Mouse (Mus musculus) spleen, embryonic (tissue): ENCODE data around the gene Pbx1.

ENCODE experiments used
- CTCF ChIA-PET: fragments of 350-600 bp; sonication (Branson Sonifier 250); formaldehyde crosslinking; loops from one replicate; lab custom pipeline; 2022; lab: Charles Lee

Gene Pbx1

DNA sequence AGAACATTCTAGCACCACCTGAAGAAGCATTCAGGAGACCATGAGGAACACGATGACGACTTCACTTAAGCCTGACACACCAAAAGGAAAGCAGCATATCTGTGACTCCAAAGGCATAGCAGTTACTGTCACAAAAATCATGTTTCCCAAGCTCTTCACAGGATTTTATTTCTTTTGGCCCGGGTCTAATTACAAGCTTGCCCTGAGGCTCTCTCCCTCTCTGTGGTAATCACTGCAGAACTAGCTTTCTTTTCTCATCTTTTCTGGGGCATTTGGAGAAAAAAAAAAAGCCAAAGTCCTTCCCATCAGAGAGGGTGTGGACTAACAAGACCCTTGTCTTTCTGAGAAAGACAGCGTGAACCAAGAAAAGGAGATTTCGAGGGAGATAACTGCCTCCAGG, 87.8 kb downstream of the Pbx1 start:
- CTCF ChIA-PET = no interaction called here

DNA sequence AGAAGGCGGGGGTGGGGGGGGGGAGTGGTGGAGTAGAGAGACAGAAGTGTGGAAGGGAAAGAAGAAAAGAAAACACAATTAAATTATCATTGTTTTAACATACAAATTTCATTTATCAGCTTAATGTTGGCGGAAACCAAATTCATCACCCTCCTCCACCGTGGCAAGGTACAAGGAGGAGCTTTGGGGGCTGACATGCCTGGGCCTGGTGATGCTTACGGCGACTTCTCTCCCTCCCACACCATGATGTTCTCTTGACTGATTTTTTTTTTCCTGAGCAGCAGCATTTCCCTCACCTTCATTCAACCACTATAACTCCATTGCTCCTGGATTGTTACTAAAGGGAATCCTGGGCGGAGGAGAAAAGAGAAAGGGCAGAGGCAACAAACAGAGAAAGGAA, 89.8 kb downstream of the Pbx1 start:
- CTCF ChIA-PET = no interaction called here

DNA sequence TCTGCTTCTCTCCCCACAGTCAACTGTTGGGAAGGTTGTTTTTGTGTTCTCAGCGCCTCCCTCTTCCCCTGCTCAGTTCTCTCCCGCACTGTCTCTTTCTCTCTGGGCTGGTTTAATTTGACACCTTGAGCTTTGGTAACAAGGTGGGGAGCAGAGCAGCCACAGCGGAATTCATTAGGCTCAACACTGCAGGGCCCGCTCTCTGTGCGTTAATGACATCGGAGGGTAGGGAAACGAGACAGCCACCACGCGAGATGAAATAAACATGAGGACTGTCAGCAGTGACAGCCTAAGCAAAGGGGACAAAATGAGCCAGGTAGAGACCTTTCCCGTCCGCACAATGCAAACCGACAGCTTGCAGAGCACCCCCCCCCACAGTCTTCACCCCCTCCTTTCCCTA, 90.2 kb downstream of the Pbx1 start:
- CTCF ChIA-PET = no interaction called here

DNA sequence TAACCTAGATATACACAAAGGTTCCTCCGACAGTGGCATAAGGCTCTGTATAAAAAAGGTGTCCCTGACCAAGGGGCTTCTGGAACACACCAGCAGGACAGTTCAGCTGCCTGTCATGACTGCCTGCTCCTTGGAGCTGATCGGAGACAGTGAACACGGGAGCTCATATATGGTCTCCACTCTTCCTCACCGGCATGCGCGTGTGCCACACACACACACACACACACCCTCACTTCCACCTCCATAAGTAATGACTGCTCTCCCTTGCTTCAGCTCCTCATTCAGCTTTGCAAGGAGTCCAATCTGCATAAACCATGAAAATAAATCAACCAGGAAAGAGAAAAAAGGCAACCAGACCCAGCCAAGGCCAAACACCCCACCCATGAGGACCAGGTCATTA, 90.7 kb downstream of the Pbx1 start:
- CTCF ChIA-PET = no interaction called here

DNA sequence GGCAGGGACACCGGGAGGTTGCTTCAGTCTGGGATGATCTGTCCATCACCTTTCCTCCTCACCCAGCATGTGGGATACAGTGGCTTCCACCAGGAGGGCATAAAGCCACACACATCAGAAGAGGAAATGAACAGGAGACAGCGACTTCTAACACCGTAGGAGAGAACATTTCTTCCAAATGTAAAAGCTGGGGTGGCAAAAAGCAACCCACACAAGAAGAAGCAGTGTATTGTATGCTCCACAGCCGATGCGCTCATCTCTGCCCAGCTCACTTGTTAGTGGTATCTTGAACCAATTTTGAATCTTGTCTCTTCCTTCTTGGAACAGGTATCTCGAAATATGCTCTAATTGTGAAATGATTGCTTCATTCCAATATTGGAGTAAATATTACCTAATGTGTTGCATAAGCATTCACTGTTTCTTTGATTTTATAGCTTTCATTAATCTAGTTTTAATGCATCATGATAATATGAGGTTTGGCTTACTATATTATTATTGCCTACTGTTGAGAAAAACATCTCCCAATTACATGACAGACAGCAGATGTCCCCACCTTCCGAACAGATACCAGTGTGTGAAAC, 95.7 kb downstream of the Pbx1 start:
- CTCF ChIA-PET = no interaction called here

DNA sequence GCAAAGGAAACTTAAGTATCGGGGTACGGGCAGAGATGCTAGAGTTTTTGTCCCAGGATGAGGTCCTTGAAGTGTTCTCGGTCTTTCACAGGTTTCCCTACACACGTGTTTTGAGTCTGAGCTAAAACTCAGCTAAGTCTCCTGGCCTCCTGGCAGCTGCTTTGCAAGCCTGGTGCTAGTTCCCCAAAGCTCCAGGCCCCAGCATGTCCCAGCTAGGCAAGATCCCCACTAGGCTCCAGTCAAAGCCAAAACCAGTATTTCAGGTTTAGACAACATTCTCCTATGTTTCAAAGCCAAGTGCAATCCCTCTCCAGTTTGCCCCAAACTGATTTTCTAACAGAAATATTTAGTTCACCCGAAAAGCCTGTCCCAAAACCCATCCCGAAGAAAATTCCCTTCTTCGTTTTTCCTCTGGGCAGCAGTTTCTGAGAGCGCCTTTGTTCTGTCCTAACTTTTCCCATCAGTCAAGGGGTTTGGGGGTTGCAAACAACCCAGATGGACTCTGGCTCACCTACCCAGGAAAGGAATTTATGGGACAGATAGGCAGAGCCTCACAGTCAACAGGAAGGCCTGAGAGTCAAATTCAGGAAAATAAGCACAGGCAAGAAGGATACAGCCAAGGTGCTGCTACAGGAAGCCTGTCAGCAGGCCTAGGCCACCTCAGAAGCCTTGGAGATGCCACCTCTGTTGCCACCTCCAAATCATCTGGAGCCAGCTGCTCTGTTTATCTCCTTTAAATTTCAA, 97.1 kb downstream of the Pbx1 start:
- CTCF ChIA-PET = interaction anchor here (0.6 kb wide), 1 partner anchor 29 kb away, joined by 4 read pairs; no protein-coding TSS in a partner anchor

DNA sequence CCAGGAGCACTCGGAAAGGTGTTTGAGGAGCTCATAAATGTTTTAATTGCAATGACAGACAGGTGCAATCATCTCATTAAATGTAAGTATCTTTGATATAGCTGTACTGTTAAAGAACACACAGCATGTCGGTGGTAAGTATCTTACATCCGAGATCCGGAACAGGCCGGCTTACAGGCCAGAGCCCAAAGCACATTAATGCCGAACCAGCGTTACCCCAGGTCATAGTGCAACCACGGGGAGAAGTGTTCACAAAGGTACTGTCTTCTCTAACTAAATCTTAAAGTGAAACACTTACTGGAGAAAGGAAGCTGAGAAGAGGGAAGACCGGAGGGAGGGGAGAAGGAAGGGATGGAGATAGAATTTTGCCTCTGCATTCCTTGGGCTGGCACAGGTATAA, 100.0 kb downstream of the Pbx1 start:
- CTCF ChIA-PET = no interaction called here

DNA sequence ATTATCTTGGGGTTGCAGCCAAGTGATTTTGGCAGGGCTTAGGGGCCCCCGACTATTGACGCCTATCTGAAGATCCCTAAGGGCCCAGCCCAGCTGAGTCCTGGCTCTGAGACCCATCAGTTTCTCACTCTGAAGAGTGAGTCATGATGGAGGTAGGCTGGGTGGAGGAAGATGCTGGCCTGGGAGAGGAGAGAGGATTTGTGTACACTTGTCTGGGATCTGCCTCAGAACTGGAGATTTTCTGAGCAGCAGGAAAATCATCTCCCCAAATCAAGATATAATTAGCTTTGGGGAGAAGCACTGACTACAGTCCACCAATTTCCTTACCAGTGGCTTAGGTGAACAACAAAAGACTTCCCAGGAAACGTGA, 103.8 kb downstream of the Pbx1 start:
- CTCF ChIA-PET = no interaction called here

DNA sequence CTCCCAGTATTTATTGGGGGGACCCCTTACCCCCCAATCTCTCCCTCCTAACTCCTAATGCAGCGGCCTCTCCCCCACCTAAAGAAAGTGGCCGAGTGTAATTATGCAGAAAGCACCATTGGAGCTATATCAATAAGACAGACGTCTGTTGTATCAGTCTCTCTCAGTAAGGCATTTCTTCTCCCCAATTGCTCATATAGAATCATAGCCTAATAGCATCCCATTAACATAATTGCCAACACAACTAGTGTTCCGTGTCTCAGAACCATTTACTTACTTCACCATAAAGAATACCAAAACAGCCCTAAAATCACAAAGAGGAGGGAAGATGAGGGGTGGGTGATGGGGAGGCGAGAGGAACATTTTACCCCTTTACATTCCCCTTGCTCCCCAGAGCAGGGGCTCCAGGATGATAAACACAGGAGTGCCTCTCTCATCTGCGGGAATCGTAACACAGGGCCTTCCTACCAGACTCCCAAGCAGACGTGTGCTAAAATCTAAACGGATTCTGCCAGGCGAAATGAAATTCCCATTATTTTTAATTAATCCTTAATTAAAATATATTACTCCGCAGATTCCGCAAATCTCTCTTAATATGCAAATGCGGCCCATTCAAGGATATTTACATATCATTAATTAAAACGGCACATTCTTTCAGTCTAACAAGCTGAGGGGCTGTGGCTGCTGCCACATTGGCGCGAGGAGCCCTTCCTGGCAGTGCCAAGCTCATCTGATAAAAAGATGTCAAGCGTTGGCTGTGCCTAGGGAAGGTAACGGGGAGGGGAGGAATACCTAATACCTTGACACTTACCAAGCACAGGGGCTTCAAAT, 104.5 kb downstream of the Pbx1 start:
- CTCF ChIA-PET = no interaction called here

DNA sequence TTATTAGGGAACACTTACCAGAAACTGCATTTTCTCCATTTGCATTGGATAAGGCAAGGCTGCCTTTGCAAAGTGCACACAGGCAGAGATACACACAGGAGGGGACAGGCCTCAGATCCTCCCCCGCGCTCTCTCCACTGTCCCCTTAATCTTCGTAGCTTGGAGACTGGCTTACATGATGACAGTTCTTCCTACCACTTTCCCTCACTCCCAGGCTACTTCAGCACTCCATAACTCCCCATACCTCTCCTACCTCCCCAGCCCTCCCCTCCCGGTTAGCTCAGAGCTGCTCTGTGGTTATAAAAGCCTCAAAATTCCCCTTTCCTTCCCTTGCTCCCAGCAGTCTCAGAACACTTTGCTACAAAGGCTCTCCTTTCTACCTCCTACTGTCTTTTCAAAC, 106.3 kb downstream of the Pbx1 start:
- CTCF ChIA-PET = no interaction called here

DNA sequence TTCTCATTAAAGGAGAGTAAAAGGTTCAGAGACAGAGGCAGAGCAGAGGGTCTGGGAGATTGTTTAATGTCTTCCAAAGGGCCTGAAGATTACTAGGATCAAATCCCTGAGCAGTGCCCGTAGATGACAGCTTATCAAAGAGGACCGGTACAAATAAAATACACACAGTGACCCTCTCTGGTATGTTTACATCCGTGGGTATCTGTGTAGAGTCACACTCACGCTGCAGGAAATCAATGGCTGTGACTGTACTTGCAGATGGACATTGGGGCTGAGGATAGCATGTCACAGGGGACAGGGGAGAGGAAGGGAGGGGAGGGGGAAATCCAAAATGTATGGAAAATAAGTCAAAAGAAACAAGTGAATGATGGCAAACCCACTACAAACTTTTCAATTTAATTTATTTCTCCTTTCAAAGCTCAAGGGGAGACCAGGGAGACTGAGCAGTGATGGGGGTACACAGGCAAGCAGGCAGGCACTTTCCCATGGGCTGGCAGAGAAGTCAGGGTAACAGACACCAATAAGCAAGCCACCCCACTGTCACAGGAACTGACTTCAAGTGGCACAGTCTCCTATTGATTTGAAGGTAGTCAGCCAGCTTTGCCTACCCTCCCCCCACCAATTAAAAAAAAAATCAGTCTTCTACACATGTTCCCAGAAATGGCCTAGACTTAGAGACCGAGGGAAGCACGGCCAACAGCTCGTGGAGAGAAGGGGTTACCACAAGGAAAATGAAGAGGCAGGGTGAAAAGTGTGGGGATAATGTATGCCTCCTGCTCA, 107.6 kb downstream of the Pbx1 start:
- CTCF ChIA-PET = no interaction called here

DNA sequence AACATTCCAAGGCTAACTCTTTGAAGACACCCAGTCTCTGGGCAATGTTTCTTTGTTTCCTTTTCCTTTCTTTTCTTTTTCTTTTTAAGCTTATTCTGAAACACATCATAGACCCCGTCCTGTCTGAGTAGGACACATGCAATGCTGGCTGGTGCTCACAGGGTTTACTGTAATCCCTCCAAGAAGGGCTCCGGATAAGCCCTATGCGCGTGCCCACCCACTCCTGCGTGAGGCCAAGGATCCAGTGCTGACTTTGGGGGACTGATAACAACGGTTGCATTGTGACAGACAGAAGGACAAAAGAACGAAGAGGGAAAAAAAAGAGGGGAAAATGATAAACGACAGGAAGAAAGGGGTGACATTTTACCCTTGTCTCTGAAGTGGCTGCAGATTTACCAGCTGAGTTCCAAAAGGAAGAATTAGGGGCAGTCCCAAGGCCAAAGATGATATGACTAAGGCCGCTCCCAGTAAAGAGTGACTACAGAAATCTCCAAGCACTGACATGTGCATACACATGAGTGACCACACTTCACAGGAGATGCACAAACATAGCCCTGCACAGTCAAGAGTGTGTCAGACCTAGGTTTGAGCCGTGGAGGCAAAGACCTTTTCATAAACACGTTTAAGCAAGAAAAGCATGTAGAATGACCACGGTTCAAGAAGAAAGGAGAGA, 108.5 kb downstream of the Pbx1 start:
- CTCF ChIA-PET = no interaction called here

DNA sequence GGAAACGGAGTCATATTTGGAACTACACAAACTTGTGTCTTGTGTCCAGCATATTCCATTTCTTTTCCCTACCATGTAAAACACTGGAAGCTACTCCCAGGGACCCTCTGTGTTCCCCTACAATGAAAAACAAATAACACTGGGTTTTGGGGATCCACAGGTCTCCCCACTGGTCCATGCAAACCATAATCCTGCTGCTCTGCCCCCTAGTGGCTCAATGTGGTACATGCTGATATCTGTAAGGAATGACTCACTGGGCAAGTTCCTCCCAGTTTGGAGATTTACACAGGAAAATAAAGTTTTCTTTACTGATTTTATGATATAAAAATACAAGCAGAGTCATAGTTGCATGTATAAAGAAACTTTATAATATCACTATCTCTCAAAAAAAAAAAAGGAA, 109.2 kb downstream of the Pbx1 start:
- CTCF ChIA-PET = no interaction called here

DNA sequence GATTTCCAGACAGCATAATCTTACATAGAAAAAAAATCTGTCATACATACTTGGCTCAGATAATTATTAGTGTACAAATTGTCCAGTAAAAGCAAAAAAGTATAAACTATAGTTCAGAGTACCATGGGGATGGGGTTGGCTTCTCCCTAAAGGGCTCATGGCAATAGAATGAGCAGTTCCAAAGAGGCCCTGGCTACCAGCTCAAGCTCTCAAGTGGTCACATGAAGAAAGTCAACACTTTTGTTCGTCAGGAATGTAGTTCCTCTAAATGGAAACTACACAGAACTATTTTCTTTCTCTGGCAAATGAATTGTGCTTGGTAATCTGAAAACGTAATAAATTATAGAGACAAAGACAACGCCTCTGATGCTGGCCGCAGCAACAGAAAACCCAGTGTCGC, 112.4 kb downstream of the Pbx1 start:
- CTCF ChIA-PET = no interaction called here

DNA sequence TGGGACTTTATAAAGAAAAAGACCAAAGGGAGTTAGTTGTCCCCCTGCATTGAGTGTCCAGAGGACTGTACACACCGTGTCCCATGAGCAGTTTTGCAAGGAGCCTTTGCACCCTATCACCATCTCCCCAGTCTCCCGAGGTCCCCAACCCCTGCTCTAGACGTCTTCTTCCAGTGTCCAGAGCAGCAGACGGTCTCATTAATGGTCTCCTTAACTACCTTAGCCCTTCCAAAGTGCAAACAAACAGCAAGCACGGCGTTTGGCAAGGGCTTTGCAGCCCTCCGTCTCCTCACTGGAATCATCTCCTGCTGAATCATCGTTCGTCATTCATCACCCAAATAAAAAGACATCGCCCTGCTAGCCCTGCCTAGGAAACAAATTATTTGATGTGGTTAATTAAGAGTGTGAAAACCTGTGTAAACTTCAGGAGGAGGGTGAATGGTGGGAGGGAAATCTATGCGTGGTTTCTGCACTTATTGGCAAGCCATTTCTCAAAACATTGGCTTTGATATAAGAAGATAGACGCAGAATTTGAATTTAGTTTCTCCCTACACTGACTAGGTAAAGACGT, 113.1 kb downstream of the Pbx1 start:
- CTCF ChIA-PET = no interaction called here

DNA sequence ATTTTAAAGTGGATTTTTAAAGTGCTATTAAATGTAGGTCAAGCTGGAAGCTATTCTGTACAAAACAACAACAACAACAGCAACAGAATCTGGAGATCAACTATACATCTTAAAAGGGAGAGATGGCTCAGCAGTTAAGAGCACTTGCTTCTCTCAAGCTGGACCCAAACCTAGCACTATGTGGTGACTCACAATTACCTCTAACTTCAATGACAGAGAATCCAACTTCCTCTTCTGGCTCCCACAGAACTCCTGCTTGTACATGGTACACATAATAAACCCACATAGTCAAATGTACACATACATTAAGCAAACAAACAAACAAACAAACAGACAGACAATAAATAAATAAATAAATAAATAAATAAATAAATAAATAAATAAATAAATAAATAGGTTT, 118.3 kb downstream of the Pbx1 start:
- CTCF ChIA-PET = no interaction called here

DNA sequence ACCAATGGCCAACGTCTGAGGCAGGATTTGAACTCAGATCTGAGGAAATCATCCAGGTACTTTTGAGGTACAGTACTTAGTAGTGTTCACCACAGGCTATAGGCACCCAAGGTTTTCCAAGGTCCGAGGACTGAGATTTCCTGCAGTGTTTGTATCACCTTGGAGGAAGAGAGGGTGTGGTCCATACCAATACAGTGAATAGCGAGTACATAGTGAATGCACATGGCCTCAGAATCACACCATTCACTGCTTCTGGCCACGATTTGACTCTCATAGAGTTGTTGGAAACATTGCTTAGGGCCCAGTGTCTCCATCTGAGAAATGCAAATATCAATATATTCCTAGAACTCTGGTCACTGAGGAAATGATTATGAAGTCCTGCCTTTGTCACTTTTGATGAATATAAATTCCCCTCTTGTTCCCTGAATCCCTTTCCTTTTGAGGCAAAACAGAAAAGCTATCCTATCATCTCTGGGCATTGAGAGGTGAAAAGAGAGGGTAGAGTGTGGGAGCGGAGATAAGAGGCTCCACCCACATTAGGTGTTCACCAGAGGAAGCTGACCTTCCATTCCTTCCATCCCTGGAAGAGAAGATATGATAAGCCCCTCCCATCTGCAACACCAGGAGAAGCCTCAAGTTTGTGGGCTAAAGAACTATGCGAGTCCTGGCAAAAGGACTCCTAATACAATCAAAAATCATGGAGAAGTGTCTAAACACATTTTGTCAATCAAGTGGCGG, 119.2 kb downstream of the Pbx1 start:
- CTCF ChIA-PET = no interaction called here

DNA sequence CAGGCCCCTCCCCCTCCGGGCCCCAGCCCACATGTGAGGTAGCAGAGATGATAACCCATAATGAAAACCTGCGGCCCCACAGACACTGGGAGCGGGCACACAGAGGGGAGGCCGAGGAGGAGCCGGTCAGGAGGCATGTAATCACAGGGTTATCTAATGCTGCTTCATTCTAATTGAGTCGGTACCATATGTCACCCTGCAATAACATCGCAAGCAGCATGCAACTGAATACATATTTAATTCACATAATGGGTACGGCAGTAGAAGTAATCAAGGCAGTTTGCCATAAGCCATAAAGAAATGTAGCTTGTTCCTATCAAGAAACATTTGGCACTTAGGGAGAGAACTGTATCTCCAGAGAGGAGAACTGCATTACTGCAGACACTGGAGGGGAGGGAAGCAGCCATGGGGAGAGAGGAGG, 123.0 kb downstream of the Pbx1 start:
- CTCF ChIA-PET = no interaction called here

DNA sequence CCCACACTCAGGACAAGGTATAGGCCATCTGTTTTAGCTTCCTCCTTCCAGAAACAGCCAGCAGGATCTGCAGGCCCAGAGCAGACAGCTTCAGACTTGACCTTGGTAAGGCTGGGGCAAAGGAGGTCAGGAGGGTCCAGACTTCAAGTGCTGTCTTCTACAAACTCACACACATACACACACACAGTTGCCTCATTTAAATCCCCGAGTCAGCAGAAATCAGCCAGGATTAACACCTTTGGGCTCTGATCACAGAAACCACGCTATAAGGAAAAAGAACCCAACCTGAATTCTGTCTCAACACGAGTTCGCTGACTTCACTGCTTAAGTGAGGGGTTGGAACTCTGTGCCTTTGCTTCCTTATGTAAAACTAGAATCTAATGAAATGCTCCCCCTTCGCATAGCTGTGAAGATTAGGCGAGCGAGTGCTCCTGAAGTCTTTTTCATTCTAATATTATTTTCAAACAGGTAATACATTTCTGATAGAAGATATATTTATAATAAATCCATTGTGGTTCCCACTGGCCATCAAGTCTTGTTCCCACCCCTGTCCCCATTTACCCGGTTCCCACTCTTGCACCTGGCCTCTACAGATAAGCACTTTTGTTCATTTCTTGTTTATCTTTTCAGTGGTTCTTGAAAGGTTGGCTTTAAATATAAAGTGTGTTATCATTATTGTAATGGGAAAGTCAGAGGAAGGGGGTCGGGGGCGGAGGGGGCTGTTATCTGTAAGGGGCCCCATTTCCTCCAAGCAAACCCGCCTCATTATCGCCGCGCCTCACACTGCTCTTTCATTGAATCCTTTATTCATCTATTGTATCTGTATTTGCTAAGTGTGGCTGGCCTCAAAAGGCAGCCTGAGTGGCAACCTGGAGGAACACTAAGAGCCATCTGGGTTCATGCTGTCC, 124.5 kb downstream of the Pbx1 start:
- CTCF ChIA-PET = no interaction called here
